Mouse (Mus musculus): ENCODE measurements around the gene Arsb. TPM values are rescaled to one million over a fixed set of nuclear protein-coding genes. Genes with fewer than 3 reads are reported as not detected.

The Arsb gene
- polyA plus RNA-seq, 1 experiment from 2014 or later, result 15.8 TPM

DNA sequence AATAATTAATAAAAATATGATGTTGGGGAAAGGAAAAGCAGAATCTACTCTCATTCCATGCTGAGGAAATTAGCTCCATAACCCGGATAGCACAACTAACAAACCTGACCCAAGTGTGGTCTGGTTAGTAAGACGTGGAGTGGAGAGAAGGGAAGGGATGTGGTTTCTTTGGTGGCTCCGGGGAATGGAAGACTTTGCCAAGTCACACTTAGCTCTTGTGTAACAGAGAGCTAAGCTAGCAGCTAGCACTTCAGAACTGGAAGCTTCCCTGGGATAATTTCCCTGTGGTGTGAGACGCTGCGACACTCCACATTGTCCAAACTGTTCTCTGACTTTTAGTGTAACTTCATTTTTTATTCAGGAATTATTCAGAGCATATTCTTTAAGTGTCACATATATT is 198.7 kb downstream of the Arsb start:
- H3K9me3 ChIP-seq (ENCODE audit: control insufficient read depth, low read depth, low read length), result no peaks in the 10 kb centered on the region
- H3K4me2 ChIP-seq (replicated peaks; ENCODE audit: low read depth, low read length), result no peak overlapping the region
- H3K27me3 ChIP-seq (ENCODE audit: control insufficient read depth, insufficient read depth, low read length), result no peaks in the 10 kb centered on the region
- no peak for ATAC-seq (ENCODE audit: insufficient number of reproducible peaks, insufficient read depth, low FRiP score, low read depth)
- H3K36me3 ChIP-seq (ENCODE audit: control insufficient read depth, insufficient read depth, low read length), result no peaks in the 10 kb centered on the region
- 0 out of 2 replicates have a peak, but pooled peaks cover 5% of the 10 kb centered on the region for H3K4me1 ChIP-seq (ENCODE audit: control insufficient read depth, insufficient read depth, low read length)
- H3K27ac ChIP-seq (ENCODE audit: low read length), result no peak overlapping the region
- WGBS, result 91% methylated on average over 5 of the region's 5 CpGs
- H3K9ac ChIP-seq (replicated peaks; ENCODE audit: low read depth, low read length), result no peak overlapping the region
- no peak overlapping the region for H3K4me3 ChIP-seq (ENCODE audit: low read depth, low read length)

DNA sequence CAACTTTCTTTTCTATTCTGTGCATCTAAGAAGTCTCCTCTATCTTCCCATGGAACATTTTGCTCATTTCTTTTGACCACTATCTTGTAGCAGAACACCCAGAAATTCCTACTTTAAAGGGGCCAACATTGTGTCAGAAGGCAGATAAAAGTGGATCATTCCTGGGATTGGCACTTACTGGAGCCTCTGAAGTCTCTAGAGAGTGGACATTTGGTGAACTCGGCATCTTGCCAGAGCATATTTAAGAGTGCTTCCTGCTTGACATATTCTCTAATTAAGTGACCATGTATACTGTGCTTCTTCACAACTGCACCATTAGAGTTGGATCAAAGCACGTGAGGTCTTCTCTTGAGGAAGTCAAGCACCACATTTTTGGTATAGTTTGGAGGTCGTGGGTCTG is 201.0 kb downstream of the Arsb start:
- WGBS, result 80% methylated on average over 3 of the region's 3 CpGs
- Histone ChIP-seq H3K27me3 (ENCODE audit: control insufficient read depth, insufficient read depth, low read length) (no peaks in the 10 kb centered on the region), H3K4me3 (ENCODE audit: low read depth, low read length) (no peak overlapping the region), H3K4me2 (replicated peaks; ENCODE audit: low read depth, low read length) (no peak overlapping the region), H3K4me1 (ENCODE audit: control insufficient read depth, insufficient read depth, low read length) (no peaks in the 10 kb centered on the region), H3K36me3 (ENCODE audit: control insufficient read depth, insufficient read depth, low read length) (no peaks in the 10 kb centered on the region), H3K9ac (replicated peaks; ENCODE audit: low read depth, low read length) (no peak overlapping the region), H3K9me3 (ENCODE audit: control insufficient read depth, low read depth, low read length) (no peaks in the 10 kb centered on the region), H3K27ac (ENCODE audit: low read length) (no peak overlapping the region)
- no peak for ATAC-seq (ENCODE audit: insufficient number of reproducible peaks, insufficient read depth, low FRiP score, low read depth)

DNA sequence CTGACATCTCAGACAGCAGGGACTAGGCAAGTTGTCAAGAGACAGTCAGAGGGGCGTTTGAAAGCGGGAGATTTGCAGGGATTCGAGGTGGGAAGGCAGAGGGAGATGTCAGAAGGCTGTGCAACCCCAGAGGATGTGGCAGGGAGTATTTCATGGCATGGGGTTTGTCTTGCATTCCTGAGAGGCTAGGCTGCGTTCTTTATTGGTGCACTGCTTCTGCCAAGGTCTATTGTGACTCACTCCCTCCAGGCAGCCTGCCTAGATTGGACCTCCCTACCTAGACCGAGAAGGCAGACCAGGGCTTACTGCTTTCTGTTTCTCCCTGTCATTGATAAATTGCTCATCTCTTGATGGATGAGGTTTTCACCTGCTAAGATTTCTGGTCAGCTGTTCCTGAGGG is 204.2 kb downstream of the Arsb start:
- no peak overlapping the region for H3K9ac ChIP-seq (replicated peaks; ENCODE audit: low read depth, low read length)
- no peaks in the 10 kb centered on the region for H3K27me3 ChIP-seq (ENCODE audit: control insufficient read depth, insufficient read depth, low read length)
- H3K4me3 ChIP-seq (ENCODE audit: low read depth, low read length), result no peak overlapping the region
- H3K36me3 ChIP-seq (ENCODE audit: control insufficient read depth, insufficient read depth, low read length), result no peaks in the 10 kb centered on the region
- no peaks in the 10 kb centered on the region for H3K9me3 ChIP-seq (ENCODE audit: control insufficient read depth, low read depth, low read length)
- H3K4me1 ChIP-seq (ENCODE audit: control insufficient read depth, insufficient read depth, low read length), result no peaks in the 10 kb centered on the region
- no peak overlapping the region for H3K4me2 ChIP-seq (replicated peaks; ENCODE audit: low read depth, low read length)
- H3K27ac ChIP-seq (ENCODE audit: low read length), result no peak overlapping the region
- WGBS, result 61% methylated on average over 5 of the region's 5 CpGs
- no peak for ATAC-seq (ENCODE audit: insufficient number of reproducible peaks, insufficient read depth, low FRiP score, low read depth)

DNA sequence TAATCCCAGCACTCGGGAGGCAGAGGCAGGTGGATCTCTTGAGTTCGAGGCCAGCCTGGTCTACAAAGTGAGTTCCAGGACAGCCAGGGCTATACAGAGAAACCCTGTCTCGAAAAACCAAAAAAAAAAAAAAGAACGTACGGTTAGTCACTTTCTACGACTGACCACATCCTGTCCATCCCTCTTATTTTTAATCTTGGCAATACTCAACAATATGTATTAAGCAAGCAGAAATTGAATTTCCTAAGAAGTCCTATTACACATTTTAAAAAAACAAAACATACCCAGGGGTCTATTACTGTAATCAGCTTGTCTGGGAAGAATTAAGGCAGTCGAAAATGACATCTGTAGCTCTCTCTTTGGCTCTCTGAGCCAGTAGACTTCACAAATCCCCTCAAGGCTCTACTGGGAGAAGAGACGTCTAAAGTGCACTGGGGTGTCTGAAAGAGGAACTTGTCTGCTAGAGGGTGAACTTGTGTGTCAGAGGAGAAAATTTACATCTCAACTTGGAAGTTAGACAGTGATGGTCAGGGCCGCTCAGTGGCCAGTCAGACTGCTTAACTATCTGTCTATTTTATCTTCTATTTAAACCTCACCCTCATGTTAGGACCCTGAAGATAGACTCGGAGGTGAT is 205.6 kb downstream of the Arsb start:
- H3K9ac ChIP-seq (replicated peaks; ENCODE audit: low read depth, low read length), result no peak overlapping the region
- no peaks in the 10 kb centered on the region for H3K36me3 ChIP-seq (ENCODE audit: control insufficient read depth, insufficient read depth, low read length)
- H3K4me3 ChIP-seq (ENCODE audit: low read depth, low read length), result no peak overlapping the region
- H3K4me2 ChIP-seq (replicated peaks; ENCODE audit: low read depth, low read length), result no peak overlapping the region
- H3K27me3 ChIP-seq (ENCODE audit: control insufficient read depth, insufficient read depth, low read length), result no peaks in the 10 kb centered on the region
- H3K9me3 ChIP-seq (ENCODE audit: control insufficient read depth, low read depth, low read length), result no peaks in the 10 kb centered on the region
- 77% methylated on average over 9 of the region's 10 CpGs for WGBS
- no peaks in the 10 kb centered on the region for H3K4me1 ChIP-seq (ENCODE audit: control insufficient read depth, insufficient read depth, low read length)
- ATAC-seq (ENCODE audit: insufficient number of reproducible peaks, insufficient read depth, low FRiP score, low read depth), result no peak
- H3K27ac ChIP-seq (ENCODE audit: low read length), result no peak overlapping the region

DNA sequence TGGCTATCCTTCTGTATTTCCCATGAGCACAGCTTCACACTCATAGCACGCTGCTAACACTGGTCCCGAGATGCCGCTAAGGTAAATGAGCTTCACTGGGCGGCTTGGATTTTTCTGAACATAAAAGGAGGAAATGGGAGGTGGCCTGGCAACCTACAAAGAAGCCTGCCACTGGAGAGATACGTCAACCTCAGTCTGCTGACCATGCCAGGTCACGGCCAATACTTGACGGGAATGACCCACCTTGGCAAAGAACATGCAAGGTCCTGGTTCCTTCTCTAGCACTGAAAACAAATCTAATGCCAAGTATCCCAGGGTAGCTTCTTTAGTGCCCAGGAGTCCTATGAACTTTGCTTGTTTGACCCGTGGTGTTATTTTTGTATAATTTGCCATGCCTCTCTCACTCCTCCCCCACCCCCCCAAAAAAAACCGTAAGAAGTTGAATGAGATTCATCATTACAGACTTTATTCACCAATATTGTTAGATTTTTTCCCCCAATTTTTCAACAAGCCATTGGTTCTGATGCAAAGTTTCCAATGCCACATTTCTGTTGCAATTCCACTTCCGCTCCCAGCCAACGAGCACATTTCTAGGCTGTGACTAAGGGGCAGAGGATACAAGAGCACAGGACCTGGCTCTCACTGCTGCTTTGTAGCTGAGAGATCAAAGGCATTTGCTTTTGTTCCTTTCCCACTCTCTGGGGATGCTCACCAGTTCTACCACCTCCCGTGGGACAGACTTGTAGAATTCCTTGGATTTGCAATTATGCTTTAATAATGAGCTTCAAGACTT is 207.5 kb downstream of the Arsb start:
- H3K27ac ChIP-seq (ENCODE audit: low read length), result no peak overlapping the region
- no peak for ATAC-seq (ENCODE audit: insufficient number of reproducible peaks, insufficient read depth, low FRiP score, low read depth)
- H3K27me3 ChIP-seq (ENCODE audit: control insufficient read depth, insufficient read depth, low read length), result no peaks in the 10 kb centered on the region
- H3K4me3 ChIP-seq (ENCODE audit: low read depth, low read length), result no peak overlapping the region
- 79% methylated on average over 12 of the region's 12 CpGs for WGBS
- H3K36me3 ChIP-seq (ENCODE audit: control insufficient read depth, insufficient read depth, low read length), result no peaks in the 10 kb centered on the region
- H3K9ac ChIP-seq (replicated peaks; ENCODE audit: low read depth, low read length), result no peak overlapping the region
- no peaks in the 10 kb centered on the region for H3K4me1 ChIP-seq (ENCODE audit: control insufficient read depth, insufficient read depth, low read length)
- no peak overlapping the region for H3K4me2 ChIP-seq (replicated peaks; ENCODE audit: low read depth, low read length)
- no peaks in the 10 kb centered on the region for H3K9me3 ChIP-seq (ENCODE audit: control insufficient read depth, low read depth, low read length)

DNA sequence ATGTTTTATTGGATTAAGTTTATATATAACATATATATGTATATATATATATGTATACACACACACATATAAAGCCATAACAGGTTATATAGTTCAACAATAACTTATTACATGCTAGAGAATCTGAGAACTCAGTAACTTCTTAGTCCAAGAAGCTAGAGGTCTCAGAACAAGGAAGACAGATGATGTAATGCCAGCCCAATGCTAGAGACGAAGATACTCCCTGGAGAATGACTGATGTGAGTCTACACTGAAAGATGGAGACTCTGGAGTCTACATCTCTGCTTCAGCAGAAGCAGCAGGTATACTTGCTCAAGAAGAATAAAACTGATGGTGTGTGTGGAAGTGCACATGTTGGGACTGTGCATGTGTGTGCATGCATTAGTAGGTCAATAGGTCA is 208.3 kb downstream of the Arsb start:
- H3K36me3 ChIP-seq (ENCODE audit: control insufficient read depth, insufficient read depth, low read length), result no peaks in the 10 kb centered on the region
- no peaks in the 10 kb centered on the region for H3K9me3 ChIP-seq (ENCODE audit: control insufficient read depth, low read depth, low read length)
- no peak overlapping the region for H3K4me2 ChIP-seq (replicated peaks; ENCODE audit: low read depth, low read length)
- no peaks in the 10 kb centered on the region for H3K4me1 ChIP-seq (ENCODE audit: control insufficient read depth, insufficient read depth, low read length)
- H3K27me3 ChIP-seq (ENCODE audit: control insufficient read depth, insufficient read depth, low read length), result no peaks in the 10 kb centered on the region
- 56% methylated on average over 1 of the region's 1 CpGs for WGBS
- no peak for ATAC-seq (ENCODE audit: insufficient number of reproducible peaks, insufficient read depth, low FRiP score, low read depth)
- no peak overlapping the region for H3K27ac ChIP-seq (ENCODE audit: low read length)
- no peak overlapping the region for H3K4me3 ChIP-seq (ENCODE audit: low read depth, low read length)
- no peak overlapping the region for H3K9ac ChIP-seq (replicated peaks; ENCODE audit: low read depth, low read length)

DNA sequence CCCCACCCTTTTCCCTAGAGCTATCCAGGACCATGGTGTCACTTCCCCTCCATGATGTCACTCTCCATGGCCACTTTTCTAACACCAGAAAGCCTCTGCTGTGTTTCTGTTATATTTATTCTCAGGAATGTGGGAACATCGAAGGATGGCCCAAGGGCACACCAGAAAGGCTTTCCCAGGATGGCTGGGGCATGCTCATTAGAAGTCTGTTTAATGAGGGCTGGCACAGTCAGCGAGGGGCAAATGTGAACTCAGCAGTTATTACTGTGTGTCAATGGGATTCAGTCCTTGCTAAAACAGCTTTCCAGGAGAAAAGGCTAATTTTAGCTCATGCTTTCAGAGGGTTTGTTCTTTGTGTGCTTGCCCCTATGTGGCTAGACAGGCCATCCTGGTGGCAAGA is 213.1 kb downstream of the Arsb start:
- Histone ChIP-seq H3K4me3 (ENCODE audit: low read depth, low read length) (no peak overlapping the region), H3K4me2 (replicated peaks; ENCODE audit: low read depth, low read length) (no peak overlapping the region), H3K36me3 (ENCODE audit: control insufficient read depth, insufficient read depth, low read length) (no peaks in the 10 kb centered on the region), H3K27ac (ENCODE audit: low read length) (no peak overlapping the region), H3K9me3 (ENCODE audit: control insufficient read depth, low read depth, low read length) (no peaks in the 10 kb centered on the region), H3K4me1 (ENCODE audit: control insufficient read depth, insufficient read depth, low read length) (no peaks in the 10 kb centered on the region), H3K27me3 (ENCODE audit: control insufficient read depth, insufficient read depth, low read length) (no peaks in the 10 kb centered on the region), H3K9ac (replicated peaks; ENCODE audit: low read depth, low read length) (no peak overlapping the region)
- no peak for ATAC-seq (ENCODE audit: insufficient number of reproducible peaks, insufficient read depth, low FRiP score, low read depth)
- WGBS, result 82% methylated on average over 2 of the region's 2 CpGs

DNA sequence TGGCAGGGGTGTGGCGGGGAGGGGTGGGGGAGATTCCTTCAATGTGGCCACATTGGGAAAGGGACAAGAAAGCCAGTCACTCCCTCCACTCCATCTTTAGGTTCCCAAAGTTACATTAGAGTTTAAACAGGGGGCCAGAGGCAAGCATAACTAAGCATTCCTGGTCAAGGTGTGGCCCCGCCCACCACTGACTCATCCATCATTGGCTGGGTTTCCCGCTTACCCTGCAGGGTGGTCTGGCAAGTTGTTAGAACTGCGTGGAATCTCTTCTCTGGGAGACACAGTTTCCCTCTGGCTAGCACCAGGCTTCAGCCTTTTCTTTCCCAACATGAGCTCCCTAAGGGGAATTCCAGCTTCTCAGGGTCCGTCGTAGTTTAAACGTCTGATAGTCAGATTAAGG is 213.8 kb downstream of the Arsb start:
- H3K27ac ChIP-seq (ENCODE audit: low read length), result no peak overlapping the region
- no peak overlapping the region for H3K4me3 ChIP-seq (ENCODE audit: low read depth, low read length)
- 72% methylated on average over 7 of the region's 7 CpGs for WGBS
- H3K9me3 ChIP-seq (ENCODE audit: control insufficient read depth, low read depth, low read length), result no peaks in the 10 kb centered on the region
- no peak overlapping the region for H3K9ac ChIP-seq (replicated peaks; ENCODE audit: low read depth, low read length)
- no peak overlapping the region for H3K4me2 ChIP-seq (replicated peaks; ENCODE audit: low read depth, low read length)
- H3K4me1 ChIP-seq (ENCODE audit: control insufficient read depth, insufficient read depth, low read length), result no peaks in the 10 kb centered on the region
- no peak for ATAC-seq (ENCODE audit: insufficient number of reproducible peaks, insufficient read depth, low FRiP score, low read depth)
- H3K27me3 ChIP-seq (ENCODE audit: control insufficient read depth, insufficient read depth, low read length), result no peaks in the 10 kb centered on the region
- no peaks in the 10 kb centered on the region for H3K36me3 ChIP-seq (ENCODE audit: control insufficient read depth, insufficient read depth, low read length)

Measured in stomach, embryonic 14.5 days (tissue).